Mouse (Mus musculus) small intestine, adult 2 months (tissue): ENCODE measurements around the gene Gm17455. TPM values are rescaled to one million over a fixed set of nuclear protein-coding genes. Genes with fewer than 3 reads are reported as not detected.

Source experiments
- H3K27ac ChIP-seq: fragments of 200-500 bp; 2 replicates; pipeline ENCODE4 v1.5.1; 2012; ENCODE audit warnings: low read depth, low read length, control low read depth, inconsistent platforms; ENCODE audit not compliant: insufficient read depth
- H3K27me3 ChIP-seq: fragments of 200-500 bp; 2 replicates; pipeline ENCODE4 v1.6.1; 2012; ENCODE audit warnings: mild to moderate bottlenecking, moderate library complexity, low read length, inconsistent platforms; ENCODE audit not compliant: control insufficient read depth, insufficient read depth
- H3K36me3 ChIP-seq: fragments of 200-500 bp; 2 replicates; pipeline ENCODE4 v1.6.1; 2012; ENCODE audit warnings: mild to moderate bottlenecking, low read length, control low read depth, inconsistent platforms; ENCODE audit not compliant: control insufficient read depth, insufficient read depth
- H3K4me1 ChIP-seq: fragments of 200-500 bp; 2 replicates; pipeline ENCODE4 v1.6.1; 2012; ENCODE audit warnings: low read length, inconsistent platforms, mixed read lengths; ENCODE audit not compliant: control insufficient read depth, insufficient read depth, insufficient read length
- H3K4me3 ChIP-seq: fragments of 200-500 bp; 2 replicates; pipeline ENCODE4 v1.5.1; 2012; ENCODE audit warnings: low read depth, mild to moderate bottlenecking, control low read depth, inconsistent platforms, low read length, moderate library complexity
- CTCF ChIP-seq: fragments of 200-500 bp; IDR thresholded peaks from 2 replicates; pipeline ENCODE4 v1.5.1; 2012; ENCODE audit warnings: low read depth, mild to moderate bottlenecking, control low read depth, inconsistent platforms, low read length, moderate library complexity, mixed read lengths; ENCODE audit not compliant: insufficient replicate concordance, insufficient read length; ENCODE audit errors: extremely low read depth
- POLR2A ChIP-seq: fragments of 200-500 bp; IDR thresholded peaks from 2 replicates; pipeline ENCODE4 v1.6.1; 2012; ENCODE audit warnings: low read depth, mild to moderate bottlenecking, control low read depth, inconsistent platforms, low read length, moderate library complexity
- WGBS: fragments of 180-500 bp; shearing (Covaris S2); methylation state at CpG from one replicate; pipeline ENCODE4 v1.1.7; 2018; 5-methylcytosine and 5-hydroxymethylcytosine counted together
- polyA plus RNA-seq: library from polyadenylated mRNA; depleted of rRNA; stranded (reverse); fragments of >200 nt; gene quantifications from 2 replicates; pipeline ENCODE4 v1.2.3, GENCODE M21; 2012

Gm17455 gene
- polyA plus RNA-seq, 1 experiment: 0.51 TPM

- Histone ChIP-seq H3K4me3 (no peak overlapping the region), H3K27ac (no peak overlapping the region; the same call in 1 of the 2 replicates), H3K27me3 (no peaks in the 10 kb centered on the region), H3K36me3 (no peaks in the 10 kb centered on the region), H3K4me1 (peaks cover 2% of the 10 kb centered on the region; the same call in 1 of the 2 replicates)
- TF ChIP-seq CTCF (no peak), POLR2A (no peak)
- WGBS: 54% methylated on average over 8 of the region's 8 CpGs
Observed at GRCm38 (mm10) chr10:60373937-60374578, 25.5 kb upstream of the Gm17455 start.

GRCm38 (mm10) chr10:60376704-60377103 is 22.8 kb upstream of the Gm17455 start:
- Histone ChIP-seq H3K4me3 (no peak overlapping the region), H3K27me3 (no peaks in the 10 kb centered on the region), H3K4me1 (peaks cover 2% of the 10 kb centered on the region; the same call in 1 of the 2 replicates), H3K27ac (no peak overlapping the region), H3K36me3 (no peaks in the 10 kb centered on the region)
- no peak for TF ChIP-seq POLR2A
- TF ChIP-seq CTCF: no peak
- WGBS: 76% methylated on average over 16 of the region's 16 CpGs

DNA sequence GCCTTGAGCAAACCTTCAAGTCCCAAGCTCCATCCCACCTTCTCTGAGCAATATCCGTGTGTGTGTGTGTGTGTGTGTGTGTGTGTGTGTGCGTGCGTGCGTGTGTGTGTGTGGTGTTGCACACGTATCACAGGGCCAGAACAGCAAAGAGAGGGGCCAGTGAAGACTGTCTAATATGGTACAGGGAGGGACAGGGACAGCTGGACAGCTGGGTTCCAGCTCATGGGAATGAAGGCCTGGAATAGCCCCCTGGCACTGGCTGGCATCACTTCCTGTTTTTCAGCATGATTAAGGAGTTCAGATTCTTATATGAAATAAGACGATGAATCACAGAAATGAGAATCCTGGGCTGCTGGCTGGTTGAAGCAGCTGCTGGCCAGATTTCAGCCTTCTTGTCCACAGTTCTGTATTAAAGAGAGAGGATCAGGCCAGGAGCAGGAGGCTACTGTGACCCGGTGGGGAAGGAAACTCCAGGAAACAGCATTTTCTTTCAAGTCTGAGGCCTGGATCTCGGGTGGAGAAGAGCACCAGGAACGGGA is 20.0 kb upstream of the Gm17455 start:
- Histone ChIP-seq H3K4me1 (peaks cover 2% of the 10 kb centered on the region; the same call in 1 of the 2 replicates), H3K27ac (no peak overlapping the region), H3K4me3 (no peak overlapping the region), H3K36me3 (no peaks in the 10 kb centered on the region), H3K27me3 (no peaks in the 10 kb centered on the region)
- TF ChIP-seq POLR2A (no peak), CTCF (no peak)
- WGBS: 63% methylated on average over 9 of the region's 9 CpGs

- no peak overlapping the region for H3K27ac ChIP-seq
- no peaks in the 10 kb centered on the region for H3K27me3 ChIP-seq
- peaks cover 2% of the 10 kb centered on the region; the same call in 1 of the 2 replicates for H3K4me1 ChIP-seq
- no peak for TF ChIP-seq CTCF
- TF ChIP-seq POLR2A: no peak
- no peaks in the 10 kb centered on the region for H3K36me3 ChIP-seq
- H3K4me3 ChIP-seq: no peak overlapping the region
- 58% methylated on average over 3 of the region's 3 CpGs for WGBS
Observed at GRCm38 (mm10) chr10:60380229-60380628, 19.3 kb upstream of the Gm17455 start.

DNA sequence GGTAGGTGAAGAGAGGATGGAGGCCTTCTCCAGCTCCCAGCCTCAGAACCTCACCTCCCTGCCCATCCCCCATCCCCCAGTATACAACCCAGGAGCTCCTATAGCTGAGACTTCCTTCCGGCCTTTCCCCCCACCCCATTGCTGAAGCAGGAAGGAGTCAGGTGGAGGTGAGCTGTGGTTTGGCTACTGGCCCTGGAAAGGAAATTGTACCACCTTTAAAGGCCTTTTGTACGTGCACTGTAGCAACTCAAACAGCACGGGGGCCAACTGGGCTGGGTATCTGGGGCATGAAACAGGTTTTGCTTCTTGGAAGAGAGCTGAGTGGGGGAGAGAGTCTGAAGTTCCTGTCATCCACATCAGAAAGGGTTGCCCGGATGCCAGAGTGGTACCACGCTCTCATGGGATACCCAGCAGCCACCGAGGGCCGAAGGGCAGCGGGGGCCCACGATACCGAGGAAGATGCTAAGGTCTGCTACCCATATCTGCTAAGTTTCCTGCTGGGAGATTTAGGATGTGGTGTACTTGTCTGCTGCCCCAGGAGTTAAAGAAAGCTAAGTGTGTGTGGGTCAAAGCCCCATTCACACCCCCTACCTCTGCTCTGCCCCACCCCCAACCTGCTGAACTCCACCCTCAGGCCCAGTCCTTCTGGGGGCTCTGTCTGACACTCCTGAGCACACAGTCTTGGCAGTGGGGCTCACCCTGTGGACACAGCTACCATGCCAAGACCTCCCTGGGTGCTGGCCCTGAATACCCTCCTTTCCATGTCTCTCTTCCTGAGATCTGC is 18.2 kb upstream of the Gm17455 start:
- Histone ChIP-seq H3K36me3 (no peaks in the 10 kb centered on the region), H3K4me3 (no peak overlapping the region), H3K27ac (peak overlapping the region; percentile 51; the same call in 1 of the 2 replicates), H3K4me1 (peaks cover 2% of the 10 kb centered on the region; the same call in 1 of the 2 replicates), H3K27me3 (no peaks in the 10 kb centered on the region)
- WGBS: 64% methylated on average over 10 of the region's 10 CpGs
- no peak for TF ChIP-seq POLR2A

GRCm38 (mm10) chr10:60388332-60388731 is 11.2 kb upstream of the Gm17455 start:
- no peaks in the 10 kb centered on the region for H3K36me3 ChIP-seq
- H3K27ac ChIP-seq: 0 out of 2 replicates have a peak overlapping the region, but pooled peaks have one; percentile 9
- 67% methylated on average over 2 of the region's 2 CpGs for WGBS
- H3K4me1 ChIP-seq: peaks cover 8% of the 10 kb centered on the region; the same call in 1 of the 2 replicates
- no peak overlapping the region for H3K4me3 ChIP-seq
- no peaks in the 10 kb centered on the region for H3K27me3 ChIP-seq
- TF ChIP-seq POLR2A (no peak), CTCF (no peak)

DNA sequence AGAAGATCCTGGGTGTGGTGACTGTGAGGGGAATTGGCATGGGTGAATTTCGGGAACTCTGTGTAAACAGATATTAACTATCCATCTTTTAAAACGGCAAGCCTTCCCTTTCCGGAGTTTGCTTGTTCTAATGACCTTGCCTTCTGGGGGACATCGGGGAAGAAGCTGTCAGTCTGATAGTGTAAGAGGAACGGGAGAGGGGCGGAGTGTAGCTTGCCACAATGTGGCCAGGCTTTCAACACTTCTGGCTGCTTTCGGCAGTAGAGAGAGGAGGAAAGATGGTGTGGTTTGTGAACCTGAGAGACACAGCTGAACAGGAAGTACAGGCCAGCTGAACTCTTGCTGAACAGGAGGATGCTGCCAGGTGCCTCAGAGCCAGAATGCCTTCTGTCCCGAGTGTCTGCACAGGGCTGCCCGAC is 10.1 kb upstream of the Gm17455 start:
- H3K27ac ChIP-seq: peak overlapping the region; percentile 86
- no peaks in the 10 kb centered on the region for H3K27me3 ChIP-seq
- TF ChIP-seq POLR2A: no peak
- no peak for TF ChIP-seq CTCF
- peaks cover 8% of the 10 kb centered on the region; the same call in 1 of the 2 replicates for H3K4me1 ChIP-seq
- no peaks in the 10 kb centered on the region for H3K36me3 ChIP-seq
- 15% methylated on average over 9 of the region's 9 CpGs for WGBS
- no peak overlapping the region for H3K4me3 ChIP-seq
